Mouse (Mus musculus): ENCODE results near the gene Ccndbp1. TPM values are rescaled to one million over a fixed set of nuclear protein-coding genes. Genes with fewer than 3 reads are reported as not detected.

Ccndbp1 gene
- total and polyA plus RNA-seq, 3 experiments, result 23.4 to 38.8 (median 33.4) TPM

- Histone ChIP-seq H3K9me3 (replicated peaks; ENCODE audit: low read length) (no peaks in the 10 kb centered on the region), H3K27ac (ENCODE audit: insufficient read depth, low read depth) (no peak overlapping the region), H3K79me2 (replicated peaks; ENCODE audit: control insufficient read depth, extremely low read depth, insufficient read depth, poor library complexity, severe bottlenecking) (peaks cover 5% of the 10 kb centered on the region), H3K9ac (ENCODE audit: insufficient read depth, low read depth) (no peak overlapping the region), H3K4me3 (replicated peaks in 1 of 3; ENCODE audit: low read depth in 2 of 3, low read length in 2 of 3, poor library complexity in 1 of 3) (peak overlapping the region in 2 of 3 experiments; percentile 68 to 70), H3K4me1 (ENCODE audit: control insufficient read depth in 1 of 2, insufficient read depth in 2 of 2) (peaks cover 0 to 18% of the 10 kb centered on the region in 2 experiments; a peak in 2 of 4 replicates), H3K4me2 (ENCODE audit: insufficient read depth, low read depth, poor library complexity, severe bottlenecking) (peak overlapping the region; percentile 50; the same call in 1 of the 2 replicates), H3K27me3 (replicated peaks) (no peaks in the 10 kb centered on the region), H3K36me3 (replicated peaks in 1 of 2; ENCODE audit: control insufficient read depth in 1 of 2, insufficient read depth in 1 of 2, low read length in 1 of 2) (peaks cover 0 to 2% of the 10 kb centered on the region in 2 experiments)
- peak; percentile 66 for DNase-seq (ENCODE audit: extremely low read depth)
- TF ChIP-seq BHLHE40 (IDR thresholded peaks at IDR 0.05; ENCODE audit: low read depth, low read length) (peak; percentile 23; the same call in 1 of the 2 replicates), JUN (IDR thresholded peaks at IDR 0.05; ENCODE audit: insufficient read depth, low read depth, low read length) (no peak), SMC3 (IDR thresholded peaks at IDR 0.05; ENCODE audit: low read depth, low read length) (peak; percentile 14; the same call in 1 of the 2 replicates), SIN3A (IDR thresholded peaks at IDR 0.05; ENCODE audit: low read length) (peak; percentile 30; the same call in 1 of the 2 replicates), IRF4 (IDR thresholded peaks at IDR 0.05; ENCODE audit: low read depth, low read length) (peak; percentile 12; the same call in 1 of the 2 replicates), JUND (conservative IDR thresholded peaks at IDR 0.05; ENCODE audit: low read depth, low read length) (0 out of 2 replicates have a peak, but pooled peaks have one; percentile 24), PAX5 (IDR thresholded peaks at IDR 0.05; ENCODE audit: low read length) (no peak), CTCF (conservative IDR thresholded peaks at IDR 0.05 in 1 of 2, IDR thresholded peaks at IDR 0.05 in 1 of 2; ENCODE audit: low read depth in 2 of 2, low read length in 2 of 2) (peak; percentile 55 to 66)
- dilution Hi-C loops (cut with MboI; ENCODE audit: extremely low pct_ligation_motif_present, extremely low pct_unique_long_range_greater_than_20kb, low sequenced_read_pairs), result no loop called here
- in situ Hi-C loops (cut with MboI; ENCODE audit: low pct_ligation_motif_present, low pct_unique_long_range_greater_than_20kb, low sequenced_read_pairs), result no loop called here
Measured at GRCm38 (mm10) chr2:120976308-120976707, 31.9 kb upstream of the Ccndbp1 start.

GRCm38 (mm10) chr2:120976990-120977925 lies 30.9 kb upstream of the Ccndbp1 start, which contains the start of gene Tmem62:
TSS of gene Tmem62 (plus strand) at chr2:120977017.
- peak within 1 kb of the TSS; percentile 95 for H3K4me2 ChIP-seq (ENCODE audit: insufficient read depth, low read depth, poor library complexity, severe bottlenecking)
- in situ Hi-C loops (cut with MboI; ENCODE audit: low pct_ligation_motif_present, low pct_unique_long_range_greater_than_20kb, low sequenced_read_pairs) (no loop called here), dilution Hi-C loops (cut with MboI; ENCODE audit: extremely low pct_ligation_motif_present, extremely low pct_unique_long_range_greater_than_20kb, low sequenced_read_pairs) (no loop called here)
- H3K27ac ChIP-seq (ENCODE audit: insufficient read depth, low read depth), result peak within 1 kb of the TSS; percentile 65
- peak within 1 kb of the TSS; percentile 68 to 78 (median 70) for H3K4me3 ChIP-seq (replicated peaks in 1 of 3; ENCODE audit: low read depth in 2 of 3, low read length in 2 of 3, poor library complexity in 1 of 3)
- peaks cover 5% of the 10 kb centered on the region; the same call in 1 of the 2 replicates for H3K79me2 ChIP-seq (replicated peaks; ENCODE audit: control insufficient read depth, extremely low read depth, insufficient read depth, poor library complexity, severe bottlenecking)
- no peaks in the 10 kb centered on the region for H3K9me3 ChIP-seq (replicated peaks; ENCODE audit: low read length)
- H3K27me3 ChIP-seq (replicated peaks), result no peaks in the 10 kb centered on the region
- no peak for TF ChIP-seq MAZ (IDR thresholded peaks at IDR 0.05; ENCODE audit: low read depth, low read length)
- 0 out of 2 replicates have a peak, but pooled peaks have one; percentile 10 for TF ChIP-seq KAT2A (IDR thresholded peaks at IDR 0.05; ENCODE audit: insufficient replicate concordance, low read length)
- TF ChIP-seq MYC (IDR thresholded peaks at IDR 0.05; ENCODE audit: low read depth, low read length), result no peak
- peak; percentile 53 for TF ChIP-seq HCFC1 (IDR thresholded peaks at IDR 0.05; ENCODE audit: low read depth, low read length)
- TF ChIP-seq MEF2A (IDR thresholded peaks at IDR 0.05; ENCODE audit: borderline replicate concordance, low read depth, low read length), result 0 out of 2 replicates have a peak, but pooled peaks have one; percentile 16
- peak; percentile 55 for TF ChIP-seq TCF12 (IDR thresholded peaks at IDR 0.05; ENCODE audit: low read depth, low read length)
- no peak for TF ChIP-seq USF1 (IDR thresholded peaks at IDR 0.05; ENCODE audit: low read depth, low read length)
- peak; percentile 63 for TF ChIP-seq POLR2A (IDR thresholded peaks at IDR 0.05; ENCODE audit: low read depth, low read length)
- no peak for TF ChIP-seq SMC3 (IDR thresholded peaks at IDR 0.05; ENCODE audit: low read depth, low read length)
- TF ChIP-seq PAX5 (IDR thresholded peaks at IDR 0.05; ENCODE audit: low read length), result no peak
- TF ChIP-seq MXI1 (IDR thresholded peaks at IDR 0.05; ENCODE audit: low read depth, low read length), result peak; percentile 9; the same call in 1 of the 2 replicates
- TF ChIP-seq UBTF (IDR thresholded peaks at IDR 0.05; ENCODE audit: low read depth, low read length), result peak; percentile 97
- TF ChIP-seq ZC3H11A (IDR thresholded peaks at IDR 0.05; ENCODE audit: low read depth, low read length), result no peak
- TF ChIP-seq RCOR1 (conservative IDR thresholded peaks at IDR 0.05; ENCODE audit: low read depth, low read length), result no peak
- 0 out of 2 replicates have a peak, but pooled peaks have one; percentile 38 for TF ChIP-seq MAX (IDR thresholded peaks at IDR 0.05; ENCODE audit: low read length)
- no peak for TF ChIP-seq JUN (IDR thresholded peaks at IDR 0.05; ENCODE audit: insufficient read depth, low read depth, low read length)
- peak in 1 of 2 experiments; percentile 42; a peak in 2 of 4 replicates for TF ChIP-seq CTCF (conservative IDR thresholded peaks at IDR 0.05 in 1 of 2, IDR thresholded peaks at IDR 0.05 in 1 of 2; ENCODE audit: low read depth in 2 of 2, low read length in 2 of 2)
- TF ChIP-seq NRF1 (IDR thresholded peaks at IDR 0.05; ENCODE audit: low read depth, low read length), result 0 out of 2 replicates have a peak, but pooled peaks have one; percentile 19
- peak; percentile 79 for TF ChIP-seq ELF1 (IDR thresholded peaks at IDR 0.05; ENCODE audit: low read depth, low read length)
- TF ChIP-seq POLR2AphosphoS2 (IDR thresholded peaks at IDR 0.05; ENCODE audit: low read depth, low read length), result no peak
- no peak for TF ChIP-seq BHLHE40 (IDR thresholded peaks at IDR 0.05; ENCODE audit: low read depth, low read length)
- no peak for TF ChIP-seq JUND (conservative IDR thresholded peaks at IDR 0.05; ENCODE audit: low read depth, low read length)
- TF ChIP-seq NELFE (IDR thresholded peaks at IDR 0.05; ENCODE audit: low read depth, low read length), result peak; percentile 55
- no peak for TF ChIP-seq CHD2 (IDR thresholded peaks at IDR 0.05; ENCODE audit: low read length)
- peak within 1 kb of the TSS; percentile 27 for H3K9ac ChIP-seq (ENCODE audit: insufficient read depth, low read depth)
- peaks cover 0 to 13% of the 10 kb centered on the region in 2 experiments; a peak in 2 of 4 replicates for H3K4me1 ChIP-seq (ENCODE audit: control insufficient read depth in 1 of 2, insufficient read depth in 2 of 2)
- H3K36me3 ChIP-seq (replicated peaks in 1 of 2; ENCODE audit: control insufficient read depth in 1 of 2, insufficient read depth in 1 of 2, low read length in 1 of 2), result peaks cover 0 to 2% of the 10 kb centered on the region in 2 experiments
- no peak for DNase-seq (ENCODE audit: extremely low read depth)

Data from CH12.LX (cell line).